Mouse (Mus musculus): ENCODE measurements around the gene B3gnt4.
"Not testable (repeated sequence)": the region's sequence is repeated elsewhere in the genome, so short reads cannot be mapped to it uniquely, and the experiment has no call there.

GRCm38 (mm10) chr5:123511426-123511825 lies 1.2 kb downstream of the B3gnt4 start:
- not testable (repeated sequence) for TF ChIP-seq CTCF (IDR thresholded peaks at IDR 0.05; ENCODE audit: borderline replicate concordance, control insufficient read depth, extremely low read depth, insufficient read depth, low read length, poor library complexity); POLR2A (IDR thresholded peaks at IDR 0.05; ENCODE audit: control insufficient read depth, extremely low read depth, insufficient read depth, low read length, poor library complexity)

Measured in thymus, adult 2 months (tissue).